Mouse (Mus musculus): ENCODE results near the gene Rnase1. TPM values are rescaled to one million over a fixed set of nuclear protein-coding genes. Genes with fewer than 3 reads are reported as not detected.
A peak's percentile ranks its signal among the peaks of the same experiment; 100 is the strongest.

The Rnase1 gene
- polyA plus RNA-seq, 1 experiment from 2014 or later = 0.11 TPM

- Histone ChIP-seq H3K4me3 (ENCODE audit: low read depth, low read length) (no peak overlapping the region), H3K27me3 (ENCODE audit: insufficient read depth, low read length) (no peaks in the 10 kb centered on the region), H3K9ac (replicated peaks) (no peak overlapping the region), H3K4me1 (ENCODE audit: insufficient read depth) (peaks cover 33% of the 10 kb centered on the region), H3K9me3 (ENCODE audit: low read length) (no peaks in the 10 kb centered on the region), H3K4me2 (ENCODE audit: low read depth, low read length) (no peak overlapping the region), H3K36me3 (replicated peaks; ENCODE audit: insufficient read depth, low read length) (no peaks in the 10 kb centered on the region), H3K27ac (ENCODE audit: low read depth) (no peak overlapping the region)
- WGBS (ENCODE audit: insufficient replicate concordance) = 83% methylated on average over 6 of the region's 6 CpGs
- TF ChIP-seq EP300 (IDR thresholded peaks at IDR 0.05; ENCODE audit: low read depth) (no peak), CTCF (IDR thresholded peaks at IDR 0.05; ENCODE audit: low read depth) (no peak)
- DNase-seq = no peak
- no peak for ATAC-seq
These were observed 20.9 kb downstream of the Rnase1 start for GRCm38 (mm10) chr14:51125684-51126083.

GRCm38 (mm10) chr14:51113916-51114560 lies 32.5 kb downstream of the Rnase1 start, which contains the start of gene Eddm3b:
TSS of gene Eddm3b (plus strand) at chr14:51114426.
- TF ChIP-seq CTCF (IDR thresholded peaks at IDR 0.05; ENCODE audit: low read depth) = no peak
- TF ChIP-seq EP300 (IDR thresholded peaks at IDR 0.05; ENCODE audit: low read depth) = no peak
- no peak within 1 kb of the TSS for H3K4me3 ChIP-seq (ENCODE audit: low read depth, low read length)
- no peaks in the 10 kb centered on the region for H3K27me3 ChIP-seq (ENCODE audit: insufficient read depth, low read length)
- no peaks in the 10 kb centered on the region for H3K36me3 ChIP-seq (replicated peaks; ENCODE audit: insufficient read depth, low read length)
- H3K4me1 ChIP-seq (ENCODE audit: insufficient read depth) = no peaks in the 10 kb centered on the region
- no peak within 1 kb of the TSS for H3K27ac ChIP-seq (ENCODE audit: low read depth)
- no peak within 1 kb of the TSS for H3K4me2 ChIP-seq (ENCODE audit: low read depth, low read length)
- ATAC-seq (no peak), DNase-seq (no peak)
- H3K9me3 ChIP-seq (ENCODE audit: low read length) = peaks cover under 1% of the 10 kb centered on the region; the same call in 1 of the 2 replicates
- no peak within 1 kb of the TSS for H3K9ac ChIP-seq (replicated peaks)
- 63% methylated on average over 12 of the region's 12 CpGs for WGBS (ENCODE audit: insufficient replicate concordance)

- no peaks in the 10 kb centered on the region for H3K27me3 ChIP-seq (ENCODE audit: insufficient read depth, low read length)
- WGBS (ENCODE audit: insufficient replicate concordance) = 56% methylated on average over 9 of the region's 9 CpGs
- no peak overlapping the region for H3K4me2 ChIP-seq (ENCODE audit: low read depth, low read length)
- no peaks in the 10 kb centered on the region for H3K4me1 ChIP-seq (ENCODE audit: insufficient read depth)
- no peak overlapping the region for H3K27ac ChIP-seq (ENCODE audit: low read depth)
- no peak for DNase-seq
- H3K36me3 ChIP-seq (replicated peaks; ENCODE audit: insufficient read depth, low read length) = no peaks in the 10 kb centered on the region
- no peak overlapping the region for H3K4me3 ChIP-seq (ENCODE audit: low read depth, low read length)
- ATAC-seq = no peak
- H3K9me3 ChIP-seq (ENCODE audit: low read length) = no peaks in the 10 kb centered on the region
- H3K9ac ChIP-seq (replicated peaks) = no peak overlapping the region
- TF ChIP-seq EP300 (IDR thresholded peaks at IDR 0.05; ENCODE audit: low read depth) (no peak), CTCF (IDR thresholded peaks at IDR 0.05; ENCODE audit: low read depth) (no peak)
These were observed 33.1 kb downstream of the Rnase1 start for GRCm38 (mm10) chr14:51113476-51113875.

GRCm38 (mm10) chr14:51111966-51112365 lies 34.6 kb downstream of the Rnase1 start:
- TF ChIP-seq EP300 (IDR thresholded peaks at IDR 0.05; ENCODE audit: low read depth) (no peak), CTCF (IDR thresholded peaks at IDR 0.05; ENCODE audit: low read depth) (no peak)
- DNase-seq (no peak), ATAC-seq (no peak)

GRCm38 (mm10) chr14:51106449-51106967 lies 40.1 kb downstream of the Rnase1 start:
- H3K4me3 ChIP-seq (ENCODE audit: low read depth, low read length) = no peak overlapping the region
- no peaks in the 10 kb centered on the region for H3K9me3 ChIP-seq (ENCODE audit: low read length)
- peak; percentile 45; the same call in 1 of the 2 replicates for ATAC-seq
- TF ChIP-seq CTCF (IDR thresholded peaks at IDR 0.05; ENCODE audit: low read depth) = no peak
- no peak for TF ChIP-seq EP300 (IDR thresholded peaks at IDR 0.05; ENCODE audit: low read depth)
- no peak for DNase-seq
- H3K36me3 ChIP-seq (replicated peaks; ENCODE audit: insufficient read depth, low read length) = 0 out of 2 replicates have a peak, but pooled peaks cover 3% of the 10 kb centered on the region
- H3K9ac ChIP-seq (replicated peaks) = no peak overlapping the region
- H3K4me2 ChIP-seq (ENCODE audit: low read depth, low read length) = no peak overlapping the region
- peaks cover 3% of the 10 kb centered on the region; the same call in 1 of the 2 replicates for H3K4me1 ChIP-seq (ENCODE audit: insufficient read depth)
- H3K27ac ChIP-seq (ENCODE audit: low read depth) = no peak overlapping the region
- no peaks in the 10 kb centered on the region for H3K27me3 ChIP-seq (ENCODE audit: insufficient read depth, low read length)

More at GRCm38 (mm10) chr14:51111966-51112365, 34.6 kb downstream of the Rnase1 start:
- WGBS (ENCODE audit: insufficient replicate concordance) = 50% methylated on average over 3 of the region's 3 CpGs
- Histone ChIP-seq H3K9me3 (ENCODE audit: low read length) (no peaks in the 10 kb centered on the region), H3K4me2 (ENCODE audit: low read depth, low read length) (no peak overlapping the region), H3K27me3 (ENCODE audit: insufficient read depth, low read length) (no peaks in the 10 kb centered on the region), H3K27ac (ENCODE audit: low read depth) (no peak overlapping the region), H3K4me3 (ENCODE audit: low read depth, low read length) (no peak overlapping the region), H3K36me3 (replicated peaks; ENCODE audit: insufficient read depth, low read length) (no peaks in the 10 kb centered on the region), H3K4me1 (ENCODE audit: insufficient read depth) (no peaks in the 10 kb centered on the region), H3K9ac (replicated peaks) (no peak overlapping the region)

- H3K27me3 ChIP-seq (ENCODE audit: insufficient read depth, low read length) = no peaks in the 10 kb centered on the region
- no peak overlapping the region for H3K4me3 ChIP-seq (ENCODE audit: low read depth, low read length)
- H3K9me3 ChIP-seq (ENCODE audit: low read length) = no peaks in the 10 kb centered on the region
- 0 out of 2 replicates have a peak, but pooled peaks cover 3% of the 10 kb centered on the region for H3K36me3 ChIP-seq (replicated peaks; ENCODE audit: insufficient read depth, low read length)
- TF ChIP-seq EP300 (IDR thresholded peaks at IDR 0.05; ENCODE audit: low read depth) (no peak), CTCF (IDR thresholded peaks at IDR 0.05; ENCODE audit: low read depth) (no peak)
- H3K27ac ChIP-seq (ENCODE audit: low read depth) = 0 out of 2 replicates have a peak overlapping the region, but pooled peaks have one; percentile 6
- H3K4me2 ChIP-seq (ENCODE audit: low read depth, low read length) = no peak overlapping the region
- peaks cover 3% of the 10 kb centered on the region; the same call in 1 of the 2 replicates for H3K4me1 ChIP-seq (ENCODE audit: insufficient read depth)
- no peak overlapping the region for H3K9ac ChIP-seq (replicated peaks)
- no peak for ATAC-seq
- DNase-seq = no peak
- WGBS (ENCODE audit: insufficient replicate concordance) = 67% methylated on average over 2 of the region's 2 CpGs
These were observed 42.2 kb downstream of the Rnase1 start for GRCm38 (mm10) chr14:51104366-51104765.

Data from liver, postnatal 0 days (tissue).